Mouse (Mus musculus) gastrocnemius, adult 8-10 months (tissue): ENCODE measurements around the gene Gcm1. TPM values are rescaled to one million over a fixed set of nuclear protein-coding genes. Genes with fewer than 3 reads are reported as not detected.

ENCODE experiments used
- DNase-seq, 2 experiments: peaks; one replicate each; pipeline ENCODE4 v3.0.0; 2022; ENCODE audit warnings: low spot score in 2 of 2
- total RNA-seq, 4 experiments: library from RNA; stranded (reverse); gene quantifications; 2 replicates each; pipeline ENCODE4 v1.2.4; 2022

The Gcm1 gene
- total RNA-seq, result not detected

DNA sequence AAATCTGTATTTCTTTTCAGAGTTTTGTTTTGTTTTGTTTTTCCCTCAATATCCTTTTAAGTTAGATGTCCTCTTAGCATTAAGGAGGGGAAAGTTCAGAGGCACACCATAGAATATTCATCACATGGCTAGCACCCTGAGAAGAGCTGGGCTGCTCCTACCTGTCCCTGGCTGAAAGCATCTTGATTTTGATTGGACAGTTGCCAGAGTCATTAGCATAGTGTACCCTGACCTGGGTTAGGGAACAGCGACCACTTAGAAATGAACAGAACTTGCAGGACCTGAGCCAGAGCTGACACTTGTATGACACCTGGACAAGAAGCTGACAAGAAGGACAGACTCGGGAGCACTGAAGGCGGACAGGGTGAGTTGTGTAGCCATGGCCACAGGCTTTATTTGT is at the start of gene Gcm1:
TSS of gene Gcm1 (plus strand) at position 248 of the 400 bp plus-strand sequence.
- DNase-seq, result no peak

DNA sequence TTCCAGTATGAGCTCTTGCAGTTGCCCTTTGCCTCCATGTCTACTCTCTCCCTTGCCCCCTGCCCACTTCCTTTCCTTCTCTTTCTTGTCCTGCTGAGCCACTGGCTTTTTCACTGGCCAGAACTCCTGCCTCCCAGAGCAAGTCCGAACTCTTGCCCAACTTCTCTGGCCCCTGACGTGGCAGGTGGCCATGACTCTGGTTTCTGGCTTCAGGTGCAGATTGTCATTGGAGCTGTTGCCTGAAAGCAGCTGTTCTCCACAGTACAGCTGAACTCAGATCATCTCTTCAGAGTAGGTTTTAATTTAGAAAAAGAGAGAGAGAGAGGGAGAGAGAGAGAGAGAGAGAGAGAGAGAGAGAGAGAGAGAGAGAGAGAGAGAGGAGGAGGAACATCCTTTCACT is 48.4 kb upstream of the Gcm1 start:
- DNase-seq, result no peak

- DNase-seq, result no peak
These were observed 46.2 kb upstream of the Gcm1 start for GRCm38 (mm10) chr9:78005481-78005880.

DNA sequence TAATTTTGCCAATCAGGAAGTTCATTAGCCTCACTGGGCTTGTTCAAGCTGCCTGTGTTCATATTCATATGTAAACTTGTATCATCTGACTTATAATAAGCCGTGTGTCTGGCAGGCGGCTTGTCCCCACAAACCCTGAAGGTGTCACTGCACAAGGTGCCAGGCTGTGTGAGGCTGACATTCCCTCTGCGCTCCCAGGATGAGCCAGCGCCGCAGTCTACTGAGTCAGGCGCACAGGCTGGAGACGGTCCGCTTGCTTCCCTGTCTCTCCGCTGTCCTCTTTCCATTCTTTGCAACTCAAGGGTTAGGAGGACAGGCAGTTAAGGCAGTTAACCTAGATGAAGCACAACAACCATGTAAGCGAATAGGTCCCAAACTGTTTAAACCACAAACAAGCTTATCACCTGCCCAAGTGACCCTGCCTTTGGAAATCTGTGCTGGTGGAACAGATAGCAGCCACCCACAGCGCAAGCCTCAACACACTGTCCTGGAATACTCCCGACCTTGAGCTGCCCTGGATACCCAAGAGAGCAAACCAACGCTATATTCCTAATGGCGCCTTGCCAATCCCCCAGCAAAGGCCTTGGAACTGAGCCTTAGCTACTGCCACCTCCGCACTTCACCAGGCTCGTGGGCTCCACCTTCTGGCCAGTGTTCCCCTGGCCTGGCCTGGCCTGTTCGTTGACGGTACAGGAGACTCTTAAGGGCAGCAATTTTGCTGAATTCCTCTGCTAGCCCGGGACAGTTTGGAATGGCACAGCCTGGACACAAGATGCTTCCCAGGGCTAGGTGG is 45.3 kb upstream of the Gcm1 start:
- DNase-seq, result peak; percentile 61 to 65

DNA sequence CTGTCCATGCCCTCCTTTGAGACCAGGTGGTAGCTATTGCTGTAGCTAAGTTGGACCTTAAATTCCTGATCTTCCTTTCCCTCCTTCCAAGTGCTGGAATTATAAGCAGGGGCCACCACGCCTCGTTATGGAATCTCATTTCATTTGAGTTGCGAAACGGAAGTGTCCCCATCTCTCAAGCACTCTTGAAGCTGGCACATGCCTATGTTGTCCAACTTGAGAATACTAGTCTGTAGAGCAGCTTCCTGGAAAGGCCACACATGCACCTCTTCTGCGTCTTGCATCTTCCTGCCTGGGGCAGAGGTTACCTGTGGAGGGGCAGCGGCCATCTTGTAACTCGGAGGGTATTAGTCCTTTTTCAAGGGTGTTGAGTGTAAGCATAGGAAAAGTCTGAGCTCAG is 42.3 kb upstream of the Gcm1 start:
- no peak for DNase-seq

GRCm38 (mm10) chr9:78010187-78010586 is 41.5 kb upstream of the Gcm1 start:
- DNase-seq, result no peak

DNA sequence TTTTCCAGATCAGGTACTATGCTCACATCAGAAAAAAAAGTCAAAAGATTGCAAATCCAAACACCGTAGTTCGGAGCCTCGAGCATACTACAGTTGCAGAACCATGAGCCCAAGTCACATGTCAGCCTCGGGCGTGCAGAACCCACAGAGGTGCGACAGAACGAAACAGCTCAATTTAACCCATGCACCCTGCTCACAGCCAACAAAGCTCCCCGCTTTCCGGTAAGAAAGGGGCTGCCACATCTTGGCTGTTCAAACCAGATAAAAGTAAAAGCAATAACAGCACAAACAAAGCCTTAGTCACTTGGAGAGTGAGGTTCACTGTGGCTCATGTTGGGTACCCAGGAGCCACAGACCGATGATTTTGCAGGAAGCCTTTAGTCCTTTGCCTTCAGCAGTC is 41.0 kb upstream of the Gcm1 start:
- DNase-seq, result no peak

- no peak for DNase-seq
These were observed 39.7 kb upstream of the Gcm1 start for GRCm38 (mm10) chr9:78012066-78012465.

DNA sequence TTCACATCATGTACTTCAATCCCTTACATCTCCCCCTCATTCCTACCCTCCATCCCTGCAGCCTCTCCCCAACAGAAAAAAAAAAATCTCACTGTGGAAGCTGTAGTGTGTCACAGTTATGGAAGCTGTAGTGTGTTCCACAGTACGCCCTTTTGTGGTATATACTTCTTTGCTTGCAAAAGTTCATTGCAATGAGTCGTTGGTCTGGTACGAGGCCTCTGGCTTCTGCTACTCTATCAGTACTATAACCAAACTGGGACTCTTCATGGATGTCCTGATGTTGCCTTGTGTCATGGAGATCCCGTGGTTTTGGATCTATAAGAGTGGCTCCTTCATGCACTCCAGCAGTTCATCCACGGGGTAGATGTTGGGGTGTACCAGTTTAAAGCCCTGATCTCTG is 39.0 kb upstream of the Gcm1 start:
- no peak for DNase-seq

DNA sequence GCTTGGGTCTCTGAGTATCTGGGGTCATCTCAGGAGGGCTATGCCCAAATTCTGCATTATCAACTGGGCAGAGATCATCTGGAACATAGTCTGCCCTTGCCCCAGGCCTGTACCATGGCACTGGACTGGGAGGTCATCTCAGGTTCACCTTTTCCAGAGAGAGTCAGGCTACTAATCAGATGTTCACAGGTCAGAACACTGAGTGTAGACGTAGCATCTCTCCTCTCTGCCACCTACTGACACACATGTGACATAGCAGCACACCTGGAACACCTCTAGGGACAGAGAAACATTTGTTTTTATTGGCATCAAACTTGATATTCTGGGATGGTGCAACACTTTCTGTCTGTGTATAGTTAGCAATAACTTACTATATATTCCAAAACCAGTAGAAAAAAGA is 37.9 kb upstream of the Gcm1 start:
- no peak for DNase-seq

GRCm38 (mm10) chr9:78015816-78016215 is 35.9 kb upstream of the Gcm1 start:
- DNase-seq, result no peak

DNA sequence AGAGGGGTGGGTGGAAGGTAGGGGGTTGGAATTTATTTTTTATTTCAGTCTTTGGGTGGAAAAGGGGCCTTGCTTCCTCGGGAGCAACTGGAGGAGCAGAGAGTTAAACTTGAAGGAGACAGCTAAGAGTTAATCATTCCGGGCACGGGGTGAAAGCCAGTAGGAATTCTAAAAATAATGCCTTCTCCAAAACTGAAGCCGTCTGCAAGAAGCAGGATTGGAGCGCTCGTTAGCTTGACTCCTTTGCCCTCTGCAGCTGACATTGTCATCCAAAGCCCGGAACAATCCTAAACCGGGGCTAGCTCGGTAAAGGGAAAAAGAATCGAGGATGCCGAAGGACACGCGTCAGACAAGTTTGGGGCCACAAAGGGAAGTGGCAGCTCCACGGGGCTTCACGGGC is 35.4 kb upstream of the Gcm1 start:
- DNase-seq, result no peak

DNA sequence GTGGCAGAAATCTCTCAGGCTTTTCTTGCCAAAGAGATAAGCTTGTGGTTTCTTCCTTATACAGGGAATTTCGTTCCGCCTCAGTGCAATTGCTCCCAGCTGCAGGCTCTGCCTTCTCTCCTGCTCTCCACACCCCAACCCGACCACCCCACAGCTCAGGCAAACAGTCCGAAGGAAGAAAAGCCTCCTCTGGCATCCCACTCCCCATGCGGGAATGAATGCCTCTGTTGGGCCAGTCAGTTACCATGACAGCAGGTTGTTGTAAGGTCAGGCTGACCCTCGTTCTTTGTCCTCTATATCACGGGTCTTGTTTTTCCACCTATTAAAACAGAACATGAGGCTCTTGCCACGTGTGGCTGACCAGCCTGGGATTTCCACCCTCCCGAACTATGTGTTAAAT is 30.5 kb upstream of the Gcm1 start:
- DNase-seq, result no peak

DNA sequence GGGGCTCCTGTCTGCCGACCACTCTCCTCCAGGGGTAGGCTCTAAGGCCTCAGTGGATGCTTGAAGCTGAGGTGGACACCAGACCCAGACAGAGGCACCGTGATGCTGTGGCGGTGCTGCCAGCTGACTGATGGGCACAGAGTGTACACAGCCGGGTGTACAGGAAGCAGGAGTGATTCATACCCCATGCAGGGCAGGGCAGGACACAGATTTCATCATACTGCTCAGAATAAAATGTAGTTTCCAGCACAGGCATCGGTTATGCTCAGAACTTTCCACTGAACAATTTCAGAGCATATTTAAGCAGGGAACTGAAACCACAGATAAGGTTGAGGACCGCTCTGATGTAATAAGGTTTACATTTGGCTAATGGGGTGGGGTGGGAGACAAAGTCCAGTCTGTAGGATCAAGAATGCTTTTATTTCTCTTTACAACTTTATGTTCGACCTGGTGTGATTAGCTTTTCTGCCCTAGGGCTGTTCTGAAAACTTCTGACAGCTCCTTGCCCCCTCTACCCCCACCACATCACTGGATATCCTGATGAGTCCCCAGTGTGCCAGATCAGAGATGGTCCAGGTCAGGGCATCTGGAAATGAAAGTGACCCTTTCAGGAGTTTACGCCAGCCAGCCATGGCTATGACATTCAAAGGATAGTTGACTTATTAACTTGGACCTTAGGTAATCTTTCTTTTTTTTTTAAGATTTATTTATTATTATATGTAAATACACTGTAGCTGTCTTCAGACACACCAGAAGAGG is 29.4 kb upstream of the Gcm1 start:
- DNase-seq, result no peak

- DNase-seq, result no peak
These were observed 26.9 kb upstream of the Gcm1 start for GRCm38 (mm10) chr9:78024823-78025222.

DNA sequence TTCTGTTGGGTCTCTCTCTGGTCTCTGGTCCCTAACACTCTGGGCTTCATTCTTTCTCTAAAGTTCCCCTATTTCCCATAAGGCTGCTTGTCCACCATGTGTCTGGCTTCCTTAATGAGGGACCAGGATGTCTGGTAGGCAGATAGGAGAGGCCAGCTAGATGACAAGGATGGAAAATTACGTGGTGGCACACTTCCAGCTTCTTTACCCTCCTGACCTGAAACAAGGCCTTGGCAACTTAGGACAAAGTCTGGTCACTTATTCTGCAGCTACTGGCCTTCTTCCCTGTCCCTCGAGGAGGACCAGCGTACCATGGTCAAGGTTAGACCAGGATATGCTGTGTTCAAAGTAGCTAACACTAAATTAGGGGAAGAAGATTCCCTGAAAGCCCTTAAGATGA is 24.6 kb upstream of the Gcm1 start:
- DNase-seq, result no peak

DNA sequence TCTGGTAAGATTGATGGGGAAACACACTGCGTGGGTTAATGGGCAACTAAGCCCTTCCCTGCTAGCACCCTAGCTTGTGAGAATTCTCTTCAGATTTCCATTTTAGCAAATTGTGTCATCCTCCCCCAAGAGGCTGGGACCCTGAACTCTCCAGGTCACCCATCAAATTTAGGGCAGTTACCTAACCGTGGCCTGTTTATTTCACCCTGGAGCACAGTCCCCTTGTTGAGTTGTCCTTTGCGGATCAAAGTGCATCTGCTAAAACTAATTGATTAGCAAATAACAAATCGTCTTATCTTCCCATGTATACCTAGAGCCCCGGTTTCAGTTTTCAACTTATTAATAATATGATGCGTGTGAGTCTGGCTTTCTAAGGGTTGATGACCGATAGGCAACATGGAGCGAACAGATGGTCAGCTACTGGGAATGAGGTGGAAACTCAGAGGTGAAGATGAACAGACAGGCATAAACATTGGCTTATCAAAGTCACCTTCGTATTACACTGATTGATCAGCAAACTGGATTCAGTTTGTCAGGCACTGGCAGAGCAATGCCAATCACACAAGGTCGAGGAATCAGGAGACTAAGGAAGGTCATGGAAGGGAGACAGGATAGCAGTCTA is 20.8 kb upstream of the Gcm1 start:
- no peak for DNase-seq

DNA sequence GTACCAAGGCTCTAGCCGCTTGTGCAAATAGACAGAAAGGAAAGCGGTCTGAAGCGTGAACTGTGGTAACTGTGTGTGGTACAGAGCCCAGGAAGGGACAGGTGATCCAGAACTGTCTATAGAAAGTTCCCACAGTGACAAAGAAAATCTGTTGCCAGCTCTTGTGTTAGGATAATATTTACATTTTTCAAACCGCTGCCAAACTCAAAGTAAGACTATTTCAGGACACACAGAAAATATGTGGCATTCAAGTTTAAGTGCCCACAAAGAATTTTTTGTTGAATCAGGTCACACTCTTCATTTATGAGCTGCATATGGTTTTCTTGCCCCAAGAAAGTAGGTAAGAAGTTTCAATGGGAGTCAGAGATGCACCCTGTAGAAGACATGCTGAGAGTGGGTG is 18.8 kb upstream of the Gcm1 start:
- DNase-seq, result no peak

- DNase-seq, result no peak
These were observed 16.4 kb upstream of the Gcm1 start for GRCm38 (mm10) chr9:78035296-78035695.

DNA sequence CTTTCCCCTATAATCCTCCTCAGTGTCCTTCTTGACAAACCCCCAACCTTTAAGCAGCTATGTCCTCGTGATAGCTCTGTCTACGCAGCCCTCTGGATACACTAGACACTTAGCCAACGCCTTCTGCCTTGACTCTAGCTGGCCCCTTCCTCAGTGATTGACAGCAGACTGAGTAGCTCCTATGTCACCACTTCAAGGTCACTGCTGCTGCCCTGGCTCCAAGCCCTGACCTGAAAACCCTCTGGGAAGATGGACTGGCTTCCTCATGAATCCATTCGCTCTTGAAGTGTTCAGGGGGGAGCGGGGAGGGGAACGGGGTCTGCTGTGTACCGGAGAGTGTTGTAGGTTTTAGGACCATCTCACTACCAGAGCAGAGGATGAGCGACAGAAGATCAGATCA is 15.9 kb upstream of the Gcm1 start:
- no peak for DNase-seq

DNA sequence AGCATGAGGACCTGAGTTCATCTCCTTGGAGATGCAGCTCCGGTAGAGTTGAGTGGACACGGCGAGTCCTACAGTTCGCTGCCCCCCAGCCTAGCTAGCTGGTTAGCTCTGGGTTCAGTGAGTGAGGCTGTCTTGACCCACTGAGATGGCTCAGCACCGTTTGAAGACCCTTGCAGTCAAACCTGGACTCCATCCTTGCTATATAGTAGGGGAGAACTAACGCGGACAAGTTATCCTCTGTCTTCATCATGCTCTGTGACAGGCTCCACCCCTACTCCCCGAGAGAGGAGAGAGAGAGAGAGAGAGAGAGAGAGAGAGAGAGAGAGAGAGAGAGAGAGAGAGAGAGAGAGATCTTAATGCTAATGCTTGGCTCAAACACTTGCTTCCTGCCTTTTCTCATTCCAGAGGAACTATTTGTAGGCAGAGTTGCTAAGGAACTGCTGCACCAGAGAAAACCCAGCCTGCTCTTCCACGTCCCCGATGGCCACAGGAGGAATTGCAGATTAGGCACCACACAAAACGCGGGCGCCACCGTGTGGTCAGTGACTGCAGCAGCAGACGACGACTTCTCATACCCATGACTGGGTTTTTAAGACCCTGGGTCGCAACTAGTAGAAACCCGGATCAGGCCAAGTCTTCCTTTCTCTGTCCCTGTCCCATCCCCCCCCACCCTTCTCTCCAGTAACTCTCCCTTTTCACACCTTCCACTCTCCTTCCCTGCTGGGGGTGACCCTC is 12.8 kb upstream of the Gcm1 start:
- DNase-seq, result peak; percentile 38 to 56

- no peak for DNase-seq
These were observed 6.6 kb upstream of the Gcm1 start for GRCm38 (mm10) chr9:78045171-78045570.
